Comparison of ENCODE assay signal across 8 mouse cellular contexts in genomic region chr11:11961917-11962628, GRCm38 (mm10).
DNase-seq lines count a peak whose midpoint lies in the region; ATAC-seq and TF ChIP-seq lines count a peak whose summit lies in the region.

No protein-coding gene starts in this region.

- peak overlapping the region; percentile 69 for H3K27ac ChIP-seq in lung, embryonic 14.5 days (ENCODE audit: low read depth)
- peak overlapping the region; percentile 86 for H3K27ac ChIP-seq in embryonic facial prominence, embryonic 14.5 days (replicated peaks; ENCODE audit: low read depth, low read length)
- peak overlapping the region; percentile 86 for H3K27ac ChIP-seq in intestine, embryonic 14.5 days (ENCODE audit: low read depth)

- no peak for TF ChIP-seq CTCF in lung, embryonic 14.5 days (IDR thresholded peaks at IDR 0.05; ENCODE audit: low read depth)

- no peaks in the 10 kb centered on the region for H3K79me2 ChIP-seq in myocyte (ENCODE audit: control insufficient read depth, insufficient read depth)

- WGBS in lung, embryonic 14.5 days = 53% methylated on average over 5 of the region's 5 CpGs
- WGBS in embryonic facial prominence, embryonic 14.5 days = 48% methylated on average over 5 of the region's 5 CpGs
- WGBS in intestine, embryonic 14.5 days = 30% methylated on average over 5 of the region's 5 CpGs

- H3ac ChIP-seq in myocyte (ENCODE audit: control insufficient read depth, insufficient read length) = no peak overlapping the region

- H3K9ac ChIP-seq in lung, embryonic 14.5 days = 0 out of 2 replicates have a peak overlapping the region, but pooled peaks have one; percentile 6
- H3K9ac ChIP-seq in embryonic facial prominence, embryonic 14.5 days (ENCODE audit: low read depth, low read length) = no peak overlapping the region
- H3K9ac ChIP-seq in intestine, embryonic 14.5 days (ENCODE audit: low read length) = no peak overlapping the region

- peaks cover 67% of the 10 kb centered on the region for H3K36me3 ChIP-seq in lung, embryonic 14.5 days (ENCODE audit: insufficient read depth)
- H3K36me3 ChIP-seq in embryonic facial prominence, embryonic 14.5 days (ENCODE audit: control insufficient read depth, insufficient read depth, low read length) = peaks cover 33% of the 10 kb centered on the region
- H3K36me3 ChIP-seq in intestine, embryonic 14.5 days (ENCODE audit: control insufficient read depth, insufficient read depth, low read length) = peaks cover 53% of the 10 kb centered on the region
- H3K36me3 ChIP-seq in myocyte (ENCODE audit: control insufficient read depth, insufficient read depth) = no peaks in the 10 kb centered on the region

- no peak for TF ChIP-seq POLR2A in myocyte (IDR thresholded peaks at IDR 0.05; ENCODE audit: insufficient read length, low read depth)

- H3K9me3 ChIP-seq in lung, embryonic 14.5 days (ENCODE audit: low read depth, low read length) = no peaks in the 10 kb centered on the region
- no peaks in the 10 kb centered on the region for H3K9me3 ChIP-seq in embryonic facial prominence, embryonic 14.5 days (ENCODE audit: control insufficient read depth, low read length)
- no peaks in the 10 kb centered on the region for H3K9me3 ChIP-seq in intestine, embryonic 14.5 days (ENCODE audit: control insufficient read depth, low read length)

- no peaks in the 10 kb centered on the region for H3K27me3 ChIP-seq in lung, embryonic 14.5 days (ENCODE audit: insufficient read depth, low read length)
- H3K27me3 ChIP-seq in embryonic facial prominence, embryonic 14.5 days (replicated peaks; ENCODE audit: control insufficient read depth, insufficient read depth, low read length) = no peaks in the 10 kb centered on the region
- no peaks in the 10 kb centered on the region for H3K27me3 ChIP-seq in intestine, embryonic 14.5 days (replicated peaks; ENCODE audit: control insufficient read depth, insufficient read depth, low read length)
- H3K27me3 ChIP-seq in myocyte (ENCODE audit: control insufficient read depth, insufficient read depth, insufficient read length) = no peaks in the 10 kb centered on the region

- peak; percentile 32 for DNase-seq in lung, embryonic 14.5 days
- no peak for DNase-seq in lung, postnatal 25 days (ENCODE audit: low spot score)
- peak; percentile 86 for DNase-seq in embryonic facial prominence, embryonic 14.5 days (ENCODE audit: low spot score)
- DNase-seq in intestine, embryonic 14.5 days (ENCODE audit: low spot score) = no peak
- no peak for DNase-seq in frontal cortex, postnatal 25 days (ENCODE audit: low spot score in 2 of 2)
- no peak for DNase-seq in thymus, postnatal 4 days
- DNase-seq in spleen, postnatal 14 days (ENCODE audit: low spot score in 2 of 2) = no peak

- no peak overlapping the region for H3K4me2 ChIP-seq in lung, embryonic 14.5 days
- H3K4me2 ChIP-seq in embryonic facial prominence, embryonic 14.5 days (ENCODE audit: low read depth, low read length) = no peak overlapping the region
- no peak overlapping the region for H3K4me2 ChIP-seq in intestine, embryonic 14.5 days (ENCODE audit: low read length)
- H3K4me2 ChIP-seq in myocyte (ENCODE audit: low read depth) = no peak overlapping the region

- no peak for ATAC-seq in lung, embryonic 14.5 days (ENCODE audit: insufficient read depth)
- peak; percentile 65; the same call in 1 of the 2 replicates for ATAC-seq in embryonic facial prominence, embryonic 14.5 days (ENCODE audit: low read depth)
- peak; percentile 80 for ATAC-seq in intestine, embryonic 14.5 days (replicated peaks; ENCODE audit: low FRiP score, low TSS enrichment, low read depth)

- H3K4me1 ChIP-seq in lung, embryonic 14.5 days (ENCODE audit: insufficient read depth) = peaks cover 24% of the 10 kb centered on the region
- peaks cover 45% of the 10 kb centered on the region for H3K4me1 ChIP-seq in embryonic facial prominence, embryonic 14.5 days (ENCODE audit: control insufficient read depth, insufficient read depth, low read length)
- peaks cover 41% of the 10 kb centered on the region for H3K4me1 ChIP-seq in intestine, embryonic 14.5 days (replicated peaks; ENCODE audit: control insufficient read depth, insufficient read depth, low read length)

- no peak overlapping the region for H3K4me3 ChIP-seq in lung, embryonic 14.5 days (ENCODE audit: low read depth, low read length)
- no peak overlapping the region for H3K4me3 ChIP-seq in embryonic facial prominence, embryonic 14.5 days (ENCODE audit: low read depth, low read length)
- H3K4me3 ChIP-seq in intestine, embryonic 14.5 days (ENCODE audit: low read depth, low read length) = no peak overlapping the region
- H3K4me3 ChIP-seq in myocyte = no peak overlapping the region

TF ChIP-seq in myocyte, 11 proteins besides CTCF, POLR2A, EP300 and RAD21:
- TF ChIP-seq E2F4 (IDR thresholded peaks at IDR 0.05; ENCODE audit: insufficient read depth) (no peak), SRF (IDR thresholded peaks at IDR 0.05; ENCODE audit: control insufficient read depth, insufficient read length, low read depth) (peak; percentile 44)

Comparison
In these comparisons a context has a peak if more than half of its experiments do, and no peak if none do; other contexts are left out.
1. DNase-seq: peak in lung, embryonic 14.5 days (single experiment) and embryonic facial prominence, embryonic 14.5 days (single experiment); none in lung, postnatal 25 days (single experiment), intestine, embryonic 14.5 days (single experiment), frontal cortex, postnatal 25 days (0 of 2), thymus, postnatal 4 days (single experiment) and spleen, postnatal 14 days (0 of 2).
2. Peak in every context shown above with its lines, with median percentiles within 50 percentile points of each other: H3K27ac ChIP-seq.